Mouse (Mus musculus) CH12.LX (cell line): ENCODE data around the gene Fndc4.

Experiments used
- CHD1 ChIP-seq: IDR thresholded peaks from 2 replicates; pipeline ENCODE4 v1.6.1; 2012; ENCODE audit warnings: low read depth, low read length, improper control_type of control experiment, inconsistent platforms
- CTCF ChIP-seq, 2 experiments: IDR thresholded peaks in 1 of 2; conservative IDR thresholded peaks in 1 of 2; 2 replicates each; pipeline ENCODE4 v1.5.1; 2011 to 2012; ENCODE audit warnings: low read depth in 2 of 2, low read length in 2 of 2, improper control_type of control experiment in 1 of 2, inconsistent platforms in 1 of 2, mild to moderate bottlenecking in 1 of 2, moderate library complexity in 1 of 2
- E2F4 ChIP-seq: IDR thresholded peaks from 2 replicates; pipeline ENCODE4 v1.6.1; 2011; ENCODE audit warnings: low read depth, low read length, improper control_type of control experiment; ENCODE audit not compliant: insufficient replicate concordance
- JUN ChIP-seq: IDR thresholded peaks from 2 replicates; pipeline ENCODE4 v1.6.1; 2011; ENCODE audit warnings: low read depth, mild to moderate bottlenecking, low read length, improper control_type of control experiment, moderate library complexity; ENCODE audit not compliant: insufficient read depth
- JUND ChIP-seq: conservative IDR thresholded peaks from 2 replicates; pipeline ENCODE4 v1.6.1; 2011; ENCODE audit warnings: low read depth, low read length, improper control_type of control experiment
- MAFK ChIP-seq: IDR thresholded peaks from 2 replicates; pipeline ENCODE4 v1.6.1; 2011; ENCODE audit warnings: low read length, improper control_type of control experiment; ENCODE audit not compliant: insufficient replicate concordance
- MAX ChIP-seq: IDR thresholded peaks from 2 replicates; pipeline ENCODE4 v1.6.1; 2011; ENCODE audit warnings: low read length, improper control_type of control experiment
- MAZ ChIP-seq: IDR thresholded peaks from 2 replicates; pipeline ENCODE4 v1.6.1; 2012; ENCODE audit warnings: low read depth, mild to moderate bottlenecking, inconsistent platforms, low read length, improper control_type of control experiment, moderate library complexity
- POLR2A ChIP-seq: IDR thresholded peaks from 2 replicates; pipeline ENCODE4 v1.6.1; 2011; ENCODE audit warnings: low read depth, mild to moderate bottlenecking, improper control_type of control experiment, low read length
- POLR2AphosphoS2 ChIP-seq: IDR thresholded peaks from 2 replicates; pipeline ENCODE4 v1.6.1; 2011; ENCODE audit warnings: low read depth, low read length, improper control_type of control experiment
- RAD21 ChIP-seq: IDR thresholded peaks from 2 replicates; pipeline ENCODE4 v1.6.1; 2011; ENCODE audit warnings: low read depth, mild to moderate bottlenecking, low read length, improper control_type of control experiment, moderate library complexity
- TBP ChIP-seq: conservative IDR thresholded peaks from 2 replicates; pipeline ENCODE4 v1.6.1; 2011; ENCODE audit warnings: low read depth, low read length, improper control_type of control experiment
- USF1 ChIP-seq: IDR thresholded peaks from 2 replicates; pipeline ENCODE4 v1.6.1; 2014; ENCODE audit warnings: low read depth, mild to moderate bottlenecking, inconsistent platforms, low read length, improper control_type of control experiment
- ZNF384 ChIP-seq: IDR thresholded peaks from 2 replicates; pipeline ENCODE4 v1.6.1; 2012; ENCODE audit warnings: low read depth, low read length, improper control_type of control experiment, inconsistent platforms

GRCm38 (mm10) chr5:31266101-31266500, 29.8 kb downstream of the Fndc4 start:
- TF ChIP-seq CTCF (conservative IDR thresholded peaks at IDR 0.05 in 1 of 2, IDR thresholded peaks at IDR 0.05 in 1 of 2; ENCODE audit: low read depth in 2 of 2, low read length in 2 of 2) (no peak), CHD1 (no peak), MAX (no peak), POLR2A (no peak), JUND (no peak), MAZ (no peak), MAFK (no peak), JUN (no peak), RAD21 (no peak), E2F4 (no peak), USF1 (no peak), ZNF384 (no peak), TBP (no peak), POLR2AphosphoS2 (no peak)
